Mouse (Mus musculus) cerebellum, postnatal 4 days (tissue): ENCODE data around the gene Gltpd2.
"Not testable (repeated sequence)": the region's sequence is repeated elsewhere in the genome, so short reads cannot be mapped to it uniquely, and the experiment has no call there.

Experiments
- DNase-seq, 2 experiments: peaks; one replicate each; pipeline ENCODE4 v3.0.0; 2022; ENCODE audit warnings: low spot score in 2 of 2, mixed read lengths in 1 of 2

Gltpd2 gene

DNA sequence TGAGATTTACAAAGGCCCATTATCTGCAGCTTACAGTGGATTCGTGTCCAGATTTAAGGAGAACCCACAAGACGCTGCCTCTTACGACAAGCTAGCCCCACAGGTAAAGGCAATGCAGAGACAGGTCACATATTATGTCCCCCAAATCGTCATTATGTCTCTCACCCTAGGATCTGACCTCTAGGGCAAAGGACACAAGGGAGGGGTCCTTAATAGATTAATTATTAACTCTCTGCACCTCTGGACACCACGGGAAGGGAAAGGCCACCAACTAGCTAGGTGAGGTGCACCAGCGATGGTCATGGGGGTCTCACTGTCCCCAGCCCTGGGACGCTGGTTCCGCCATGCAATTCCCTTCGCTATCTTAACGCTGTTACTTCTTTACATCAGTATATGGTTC, at the start of gene Gltpd2:
TSS of gene Gltpd2 (plus strand) at position 274 of the 400 bp plus-strand sequence.
- DNase-seq, result no peak

GRCm38 (mm10) chr11:70469764-70470163, 49.2 kb upstream of the Gltpd2 start:
- DNase-seq, result no peak

GRCm38 (mm10) chr11:70472716-70473115, 46.3 kb upstream of the Gltpd2 start:
- DNase-seq, result no peak

GRCm38 (mm10) chr11:70473291-70473690, 45.7 kb upstream of the Gltpd2 start:
- not testable (repeated sequence) for DNase-seq

GRCm38 (mm10) chr11:70474872-70475534, 44.0 kb upstream of the Gltpd2 start:
- DNase-seq, result no peak

- DNase-seq, result no peak
These were observed 33.5 kb upstream of the Gltpd2 start for GRCm38 (mm10) chr11:70485498-70485897.

GRCm38 (mm10) chr11:70487816-70488215, 31.2 kb upstream of the Gltpd2 start:
- no peak for DNase-seq

- no peak for DNase-seq
These were observed 29.9 kb upstream of the Gltpd2 start for GRCm38 (mm10) chr11:70489138-70489537.

DNA sequence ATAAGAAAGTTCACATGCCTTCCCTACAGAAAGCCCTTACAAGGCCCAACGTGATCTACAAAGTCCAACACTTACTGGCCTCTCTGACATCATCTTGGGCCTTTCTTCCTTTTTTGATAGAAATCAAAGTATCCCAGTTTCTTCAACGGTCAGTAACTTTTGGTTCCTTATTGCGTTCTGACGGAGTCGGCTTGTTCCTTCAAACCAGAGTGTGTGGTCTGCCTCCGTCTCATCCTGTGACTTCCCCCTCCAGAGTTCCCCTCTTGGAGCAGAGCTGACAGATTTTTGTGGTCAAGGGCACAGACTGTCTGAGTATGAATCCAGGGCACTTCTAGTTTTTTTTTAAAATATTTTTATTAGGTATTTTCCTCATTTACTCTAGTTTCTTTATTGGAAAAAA, 29.3 kb upstream of the Gltpd2 start:
- DNase-seq, result no peak

DNA sequence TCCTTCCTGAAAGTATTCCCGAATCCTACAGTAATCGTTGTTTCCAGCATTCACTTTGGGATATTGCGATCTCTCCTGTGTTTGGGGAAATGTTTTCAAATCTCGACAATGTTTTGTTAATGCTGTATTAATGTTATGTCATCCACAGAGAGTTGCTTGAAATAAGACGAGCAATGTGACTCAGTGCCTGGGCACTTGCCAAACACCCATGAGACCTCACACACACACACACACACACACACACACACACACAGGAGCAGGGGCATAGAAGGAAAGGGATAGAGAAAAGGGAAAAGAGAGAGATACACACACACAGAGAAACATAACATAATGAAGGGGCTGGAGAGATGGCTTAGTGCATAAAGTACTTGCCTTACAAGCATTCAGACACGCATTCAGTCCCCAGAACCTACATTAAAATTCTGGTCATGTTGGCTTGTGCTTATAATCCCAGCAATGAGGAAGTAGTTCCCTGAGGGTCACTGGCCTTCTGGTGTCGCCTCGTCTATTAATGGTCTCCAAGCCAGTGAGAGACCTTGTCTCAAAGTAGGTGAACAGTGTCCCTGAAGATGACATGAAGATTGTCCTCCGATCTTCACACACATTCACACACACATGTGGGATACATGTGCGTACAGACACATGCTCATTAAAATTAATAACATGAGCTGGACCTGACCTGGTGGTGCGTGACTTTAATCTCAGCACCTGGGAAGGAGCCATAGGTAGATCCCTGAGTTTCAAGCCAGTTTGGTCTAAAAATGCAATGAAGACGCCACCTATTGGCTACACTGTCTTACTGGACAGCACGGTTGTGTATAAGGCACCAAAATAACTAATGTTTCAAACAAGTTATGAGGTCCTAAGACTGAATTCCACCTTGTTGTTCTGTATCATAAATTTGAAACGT, 19.2 kb upstream of the Gltpd2 start:
- DNase-seq, result no peak

DNA sequence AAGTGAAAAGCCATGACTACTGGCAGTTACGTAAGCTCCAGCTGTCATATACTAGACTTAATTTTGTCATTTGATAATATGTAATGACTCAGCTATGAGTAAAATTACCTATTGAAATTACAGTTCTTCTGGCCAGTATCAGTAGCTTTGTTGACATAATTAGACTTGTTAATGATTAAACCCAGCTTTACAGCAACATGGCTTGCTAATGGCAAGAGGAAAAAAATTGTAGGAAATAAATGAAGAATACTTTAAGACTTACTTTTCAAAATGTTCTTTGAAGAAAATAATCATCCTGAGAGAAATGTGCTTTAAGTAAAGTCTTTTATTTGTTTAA, 18.6 kb upstream of the Gltpd2 start:
- DNase-seq, result no peak

DNA sequence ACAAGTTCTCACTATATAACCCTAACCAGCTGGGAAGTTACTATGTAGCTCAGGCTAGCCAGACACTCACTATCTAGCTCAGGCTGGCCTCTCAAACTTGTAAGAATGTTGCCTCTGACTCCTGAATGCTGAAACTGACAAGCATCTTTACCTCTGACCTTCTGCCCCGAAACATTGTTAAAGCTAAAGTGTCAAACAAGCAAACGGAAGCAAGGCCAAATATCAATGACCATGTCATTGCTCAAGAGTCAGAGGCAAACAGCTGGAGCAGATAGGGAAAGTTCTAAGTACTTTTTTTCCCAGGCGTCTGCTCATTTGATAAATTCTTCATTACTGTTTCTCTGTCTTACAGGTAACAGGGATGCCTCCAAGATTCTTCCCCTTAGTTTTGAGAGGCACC, 17.0 kb upstream of the Gltpd2 start:
- DNase-seq, result no peak

DNA sequence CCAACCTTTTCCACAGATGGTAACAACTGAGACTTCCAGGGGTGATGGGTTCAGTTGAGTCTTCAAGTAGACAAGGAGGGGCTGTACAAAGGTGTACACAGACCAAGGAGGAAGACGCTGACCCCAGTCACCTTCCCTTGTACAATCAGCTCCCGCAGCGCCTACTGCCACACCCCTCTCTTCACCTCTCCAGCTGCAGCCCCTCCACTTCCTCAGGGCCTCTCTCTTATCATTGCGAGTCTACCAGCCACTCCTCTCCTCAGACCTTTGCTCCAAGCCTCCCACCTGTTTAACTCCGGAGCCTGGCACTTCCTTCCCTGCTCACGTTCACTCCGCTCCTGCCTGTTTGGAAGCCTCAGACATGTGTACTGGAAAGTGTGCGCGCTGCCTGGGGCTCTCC, 14.0 kb upstream of the Gltpd2 start, which contains the start of gene Tm4sf5:
TSS of gene Tm4sf5 (plus strand) at position 275 of the 400 bp plus-strand sequence.
- DNase-seq, result no peak

DNA sequence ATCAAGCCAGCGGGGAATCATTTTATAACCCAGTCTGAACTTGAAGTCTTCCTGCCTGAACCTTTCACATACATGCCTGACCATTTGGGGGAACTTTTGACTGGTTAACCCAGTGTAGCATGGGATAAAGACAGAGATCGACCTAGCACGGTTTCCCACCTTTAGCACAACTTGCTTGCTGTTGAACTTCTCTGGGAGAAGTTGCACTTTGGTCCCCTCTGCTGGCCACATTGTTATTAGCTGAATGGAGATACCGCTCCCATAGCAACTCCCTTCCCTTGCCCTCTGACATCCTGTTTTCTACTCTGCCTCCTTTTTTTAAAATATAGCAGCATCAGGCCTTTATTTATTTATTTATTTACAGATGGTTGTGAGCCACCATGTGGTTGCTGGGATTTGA, 12.6 kb upstream of the Gltpd2 start:
- peak; percentile 36 to 58 for DNase-seq

DNA sequence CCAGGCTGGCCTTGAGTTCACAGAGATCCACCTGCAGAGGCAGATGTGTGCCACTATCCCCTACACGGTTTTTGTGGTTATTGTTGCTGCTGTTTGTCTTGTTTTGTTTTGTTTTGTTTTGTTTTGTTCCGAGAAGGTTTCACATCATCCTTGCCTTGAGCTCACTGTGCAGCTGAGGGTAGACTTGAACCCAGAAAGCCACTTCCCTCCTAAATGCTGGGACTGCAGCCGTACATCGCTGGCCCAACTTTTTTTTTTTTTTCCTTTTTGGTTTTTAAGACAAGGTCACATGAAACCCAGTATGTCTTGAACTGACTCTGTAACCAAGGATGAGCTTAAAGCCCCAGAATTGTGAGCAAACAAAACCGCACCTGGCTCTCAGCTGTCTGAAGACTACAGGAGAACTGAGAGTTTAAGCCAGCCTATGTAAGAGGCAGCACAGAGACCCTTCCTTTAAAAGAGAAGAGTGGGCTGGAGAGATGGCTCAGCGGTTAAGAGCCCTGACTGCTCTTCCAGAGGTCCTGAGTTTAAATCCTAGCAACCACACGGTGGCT, 12.0 kb upstream of the Gltpd2 start:
- DNase-seq, result no peak

- peak in 1 of 2 experiments; percentile 36 for DNase-seq
These were observed 9.0 kb upstream of the Gltpd2 start for GRCm38 (mm10) chr11:70509753-70510564.

DNA sequence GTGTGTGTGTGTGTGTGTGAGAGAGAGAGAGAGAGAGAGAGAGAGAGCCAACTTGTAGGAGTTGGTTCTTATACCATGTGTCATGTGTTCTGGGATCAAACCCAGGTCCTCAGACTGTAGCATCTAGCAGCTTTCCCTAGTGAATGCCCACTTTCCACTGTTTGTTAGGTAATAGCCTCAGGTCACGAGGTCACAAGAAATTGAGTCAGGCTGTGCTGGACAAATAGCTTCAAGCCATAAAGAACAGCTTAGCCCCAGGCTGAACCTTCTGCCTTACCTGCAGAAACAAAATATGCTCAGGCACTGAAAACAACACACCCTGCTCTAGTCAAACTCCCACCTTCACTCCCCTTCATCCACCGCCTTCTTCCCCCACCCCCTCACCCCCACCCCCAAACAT, 7.8 kb upstream of the Gltpd2 start:
- no peak for DNase-seq

GRCm38 (mm10) chr11:70511825-70512224, 7.2 kb upstream of the Gltpd2 start:
- no peak for DNase-seq

GRCm38 (mm10) chr11:70512709-70513342, 6.2 kb upstream of the Gltpd2 start:
- no peak for DNase-seq

GRCm38 (mm10) chr11:70513520-70513919, 5.5 kb upstream of the Gltpd2 start:
- no peak for DNase-seq

DNA sequence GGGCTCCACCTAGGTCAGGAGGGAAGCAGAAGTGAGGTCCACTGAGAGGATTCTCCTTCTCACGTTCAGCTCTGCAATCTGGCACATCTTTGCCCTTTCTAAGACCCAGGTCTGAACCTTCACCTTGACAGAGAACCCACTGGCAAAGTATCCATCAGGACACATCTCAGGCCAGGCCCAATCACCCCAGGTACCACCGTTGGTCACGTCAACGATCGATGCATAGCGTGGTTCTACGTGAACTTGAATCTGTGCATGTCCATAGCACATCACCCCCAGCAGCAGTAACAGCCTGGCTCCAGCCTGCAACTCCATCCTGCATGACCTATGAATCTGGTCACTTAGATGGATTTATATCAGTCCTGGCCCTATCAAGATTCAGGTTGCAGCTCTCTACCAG, 4.7 kb upstream of the Gltpd2 start, which contains the start of gene Vmo1:
TSS of gene Vmo1 (minus strand) at position 329 of the 400 bp plus-strand sequence.
- no peak for DNase-seq
